Mouse (Mus musculus) adipocyte (in vitro differentiated cells): ENCODE data around the gene Heatr5b.
A peak's percentile ranks its signal among the peaks of the same experiment; 100 is the strongest.

Experiments
- DNase-seq: peaks from one replicate; pipeline ENCODE4 v3.0.0-alpha.2; 2016; ENCODE audit warnings: low spot score

The Heatr5b gene

GRCm38 (mm10) chr17:78767546-78767945, 67.6 kb downstream of the Heatr5b start:
- no peak for DNase-seq

- no peak for DNase-seq
These were observed 69.1 kb downstream of the Heatr5b start for GRCm38 (mm10) chr17:78766084-78766483.

- DNase-seq = no peak
These were observed 71.9 kb downstream of the Heatr5b start for GRCm38 (mm10) chr17:78763272-78763671.

- no peak for DNase-seq
These were observed 82.1 kb downstream of the Heatr5b start for GRCm38 (mm10) chr17:78752938-78753655.

GRCm38 (mm10) chr17:78752064-78752463, 83.1 kb downstream of the Heatr5b start:
- DNase-seq = no peak

GRCm38 (mm10) chr17:78748440-78748839, 86.7 kb downstream of the Heatr5b start:
- DNase-seq = no peak

- no peak for DNase-seq
These were observed 96.7 kb downstream of the Heatr5b start for GRCm38 (mm10) chr17:78738416-78738815.

- no peak for DNase-seq
These were observed 97.4 kb downstream of the Heatr5b start for GRCm38 (mm10) chr17:78737771-78738170.

GRCm38 (mm10) chr17:78737096-78737495, 98.1 kb downstream of the Heatr5b start, which contains the start of gene Strn:
TSS of gene Strn (minus strand) at chr17:78737196.
- no peak for DNase-seq

- DNase-seq = peak; percentile 97
These were observed 98.6 kb downstream of the Heatr5b start for GRCm38 (mm10) chr17:78736473-78736988.

GRCm38 (mm10) chr17:78735731-78736472, 99.3 kb downstream of the Heatr5b start:
- DNase-seq = peak; percentile 49

- no peak for DNase-seq
These were observed 100.4 kb downstream of the Heatr5b start for GRCm38 (mm10) chr17:78734806-78735205.

- no peak for DNase-seq
These were observed 103.1 kb downstream of the Heatr5b start for GRCm38 (mm10) chr17:78732056-78732455.

- no peak for DNase-seq
These were observed 108.3 kb downstream of the Heatr5b start for GRCm38 (mm10) chr17:78726746-78727449.

GRCm38 (mm10) chr17:78724461-78725055, 110.6 kb downstream of the Heatr5b start:
- no peak for DNase-seq

- DNase-seq = no peak
These were observed 113.5 kb downstream of the Heatr5b start for GRCm38 (mm10) chr17:78721690-78722089.

GRCm38 (mm10) chr17:78719086-78719485, 116.1 kb downstream of the Heatr5b start:
- no peak for DNase-seq

- DNase-seq = no peak
These were observed 124.9 kb downstream of the Heatr5b start for GRCm38 (mm10) chr17:78710258-78710657.

- no peak for DNase-seq
These were observed 126.7 kb downstream of the Heatr5b start for GRCm38 (mm10) chr17:78708422-78708821.

GRCm38 (mm10) chr17:78702988-78703387, 132.2 kb downstream of the Heatr5b start:
- DNase-seq = no peak
